Mouse (Mus musculus) layer of hippocampus, adult 11-12 months (tissue): ENCODE measurements around the gene Fbxw15.
A peak's percentile ranks its signal among the peaks of the same experiment; 100 is the strongest.
"Not testable (repeated sequence)": the region's sequence is repeated elsewhere in the genome, so short reads cannot be mapped to it uniquely, and the experiment has no call there.

Source experiments
- DNase-seq: peaks from one replicate; pipeline ENCODE4 v3.0.0; 2022; ENCODE audit warnings: low spot score

The Fbxw15 gene

DNA sequence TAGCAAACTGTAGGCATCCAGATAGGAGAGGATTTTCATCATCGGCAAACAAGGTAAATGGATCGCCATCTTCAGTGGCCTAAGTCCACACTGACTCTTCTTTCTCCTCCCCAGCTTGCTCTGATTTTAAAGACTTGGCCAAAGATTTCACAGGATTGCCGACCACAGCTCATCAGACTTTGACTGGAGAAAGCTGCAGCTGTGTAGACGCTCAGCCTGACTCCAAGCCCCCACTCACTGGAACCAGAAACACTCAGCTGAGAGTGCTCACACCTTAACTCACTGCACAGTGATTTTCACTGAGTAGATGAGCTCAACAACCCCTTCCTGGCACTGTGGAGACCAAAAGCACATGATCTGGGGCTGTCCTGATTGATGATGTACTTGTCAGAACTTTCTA is at the start of gene Fbxw15:
Fbxw15 (minus strand) TSS at position 101 of the 400 bp plus-strand sequence.
- not testable (repeated sequence) for DNase-seq

DNA sequence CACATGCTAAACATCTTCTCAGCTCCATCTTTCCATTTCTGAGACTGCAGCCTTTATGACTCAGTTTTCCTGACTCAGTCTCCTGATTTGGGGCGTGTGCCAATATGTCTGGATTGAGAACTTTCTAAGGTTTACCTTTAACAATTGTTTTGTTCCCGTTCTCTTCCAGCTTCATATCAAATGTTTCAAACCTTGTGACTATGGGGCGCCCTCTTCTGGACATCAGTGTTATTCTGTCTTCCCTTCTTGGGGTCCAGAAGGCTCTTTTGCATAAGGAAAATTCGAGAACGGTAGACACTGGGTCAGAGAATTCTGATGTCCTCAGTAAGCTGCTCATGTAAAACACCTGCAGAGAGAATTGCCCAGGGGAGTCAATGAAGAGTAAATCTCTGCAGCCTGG is 38.8 kb upstream of the Fbxw15 start:
- peak; percentile 52 for DNase-seq

DNA sequence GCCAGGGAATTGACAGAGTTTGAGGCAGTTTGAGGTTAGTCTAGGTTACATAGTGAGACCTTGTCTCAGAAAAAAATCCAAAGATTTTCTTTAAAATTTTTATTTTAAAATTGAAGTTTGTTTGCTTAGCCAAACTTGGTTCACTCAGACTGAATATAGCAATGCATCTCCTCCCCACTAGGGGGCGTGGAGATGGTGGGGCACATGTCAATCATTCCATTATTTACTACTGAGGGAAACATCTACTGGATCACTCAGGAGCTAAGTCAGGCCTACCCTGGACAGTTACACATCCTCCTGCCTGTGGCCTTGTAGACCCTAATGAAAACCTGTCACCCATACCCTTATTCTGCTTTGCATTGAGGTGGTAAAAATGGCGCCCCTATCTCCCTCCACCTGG is 34.1 kb upstream of the Fbxw15 start:
- not testable (repeated sequence) for DNase-seq

DNA sequence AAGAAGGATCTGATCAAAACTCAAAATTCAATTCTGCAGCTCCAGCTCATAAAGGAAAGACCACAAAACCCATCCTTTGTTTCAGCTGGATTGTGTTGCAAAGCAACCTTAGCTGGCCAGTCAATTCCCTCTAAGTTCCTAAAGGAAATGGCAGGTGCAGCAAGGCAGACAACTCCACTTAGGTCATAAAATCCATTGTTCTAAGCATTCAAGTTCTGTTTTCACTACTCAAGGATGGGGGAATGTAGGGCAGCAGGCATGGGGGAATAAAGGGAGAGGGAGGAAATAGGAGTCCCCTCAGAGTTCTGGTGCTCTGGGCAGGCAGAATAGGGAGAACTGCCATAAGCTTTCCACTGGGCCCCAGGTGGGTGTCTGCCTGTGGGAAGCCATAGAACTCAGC is 29.2 kb upstream of the Fbxw15 start:
- no peak for DNase-seq

DNA sequence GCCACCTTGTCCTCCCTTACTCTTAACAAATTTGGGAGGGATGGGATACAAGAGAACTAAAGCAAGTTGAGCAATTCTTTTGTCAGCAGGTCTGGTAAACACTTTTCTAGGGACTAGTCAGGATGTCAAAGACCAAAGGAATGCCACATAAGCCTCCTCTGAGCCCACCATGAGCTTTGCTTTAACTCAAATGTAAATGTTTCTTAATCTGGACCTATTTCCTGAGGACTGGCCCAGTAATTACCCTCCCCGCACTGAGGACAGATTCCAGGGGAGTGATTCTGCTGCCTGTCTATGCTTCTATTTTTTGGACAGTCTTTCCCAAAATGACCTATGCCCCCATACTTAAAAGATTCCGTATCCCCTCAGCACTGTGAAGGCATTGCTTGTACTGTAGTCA is 26.8 kb upstream of the Fbxw15 start:
- DNase-seq, result no peak

DNA sequence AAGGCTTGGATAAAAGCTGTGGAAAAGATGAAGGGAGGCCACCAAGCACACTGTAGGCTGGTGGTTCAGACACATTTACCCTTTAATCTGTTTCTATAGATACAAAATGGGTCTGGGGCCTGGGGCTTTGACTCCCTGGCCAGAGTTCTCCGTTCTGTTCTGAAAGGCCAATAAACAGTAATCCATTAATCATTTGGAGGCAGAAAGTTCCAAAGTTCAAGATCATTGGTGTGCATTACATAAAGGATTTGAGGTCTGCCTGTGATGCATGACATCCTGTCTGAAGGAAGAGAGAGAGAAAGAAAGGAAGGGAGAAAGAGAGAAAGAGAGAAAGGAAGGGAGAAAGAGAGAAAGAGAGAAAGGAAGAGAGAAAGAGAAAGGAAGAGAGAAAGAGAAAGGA is 2.5 kb downstream of the Fbxw15 start:
- DNase-seq, result no peak

DNA sequence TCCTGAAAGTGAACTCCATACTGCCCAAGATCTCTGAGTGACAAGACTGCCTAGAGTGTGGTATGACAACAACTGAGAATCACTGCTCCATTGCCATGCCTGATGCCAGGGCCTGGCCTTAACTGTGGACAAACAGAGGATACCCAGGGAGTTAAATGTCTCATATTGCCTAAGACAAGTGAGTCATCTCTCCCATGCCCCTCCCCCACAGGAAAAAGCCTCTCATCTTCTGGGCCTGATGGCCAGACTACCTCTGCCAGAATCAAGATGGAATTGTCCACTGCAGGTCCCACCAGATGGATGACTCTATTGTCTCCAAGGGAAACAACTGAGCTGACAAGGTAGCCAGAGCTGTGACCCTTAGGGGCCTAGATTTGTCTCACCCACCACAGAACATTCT is 6.0 kb downstream of the Fbxw15 start:
- not testable (repeated sequence) for DNase-seq

DNA sequence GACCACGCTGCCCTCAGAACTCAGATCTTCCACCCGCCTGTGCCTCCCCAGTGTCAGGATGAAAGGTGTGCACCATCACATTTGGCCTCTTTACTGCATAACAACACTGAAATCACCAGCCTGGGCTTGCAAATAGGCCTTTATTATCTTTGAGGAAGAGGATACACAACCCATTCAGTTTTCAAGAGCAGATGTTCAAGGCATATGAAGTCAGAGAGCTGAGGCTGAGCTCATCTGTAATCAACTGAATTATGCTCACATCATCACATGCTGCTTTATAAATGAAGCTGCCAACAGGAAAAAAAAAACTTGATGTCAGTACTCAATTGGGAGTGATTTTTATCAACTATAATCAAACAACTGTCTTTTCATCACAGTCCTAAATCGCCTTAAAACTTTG is 15.6 kb downstream of the Fbxw15 start:
- DNase-seq, result peak; percentile 9

DNA sequence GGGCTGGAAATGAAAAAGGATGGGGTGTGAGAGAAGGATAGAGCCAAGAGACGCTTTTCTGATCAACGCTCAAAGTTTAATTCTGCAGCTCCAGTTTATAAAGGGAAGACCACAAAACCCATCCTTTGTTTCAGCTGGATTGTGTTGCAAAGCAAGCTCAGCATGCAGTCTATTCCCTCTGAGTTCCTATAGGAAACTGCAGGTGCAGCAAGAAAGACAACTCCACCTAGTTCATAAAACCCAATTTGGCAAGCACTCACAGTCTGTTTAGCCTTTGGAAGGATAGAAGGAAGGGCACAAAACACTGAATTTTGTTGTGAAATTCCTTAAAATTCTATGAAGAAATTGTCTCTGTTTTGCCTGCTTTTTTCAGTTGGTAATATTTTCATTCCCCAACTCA is 18.4 kb downstream of the Fbxw15 start:
- DNase-seq, result not testable (repeated sequence)

DNA sequence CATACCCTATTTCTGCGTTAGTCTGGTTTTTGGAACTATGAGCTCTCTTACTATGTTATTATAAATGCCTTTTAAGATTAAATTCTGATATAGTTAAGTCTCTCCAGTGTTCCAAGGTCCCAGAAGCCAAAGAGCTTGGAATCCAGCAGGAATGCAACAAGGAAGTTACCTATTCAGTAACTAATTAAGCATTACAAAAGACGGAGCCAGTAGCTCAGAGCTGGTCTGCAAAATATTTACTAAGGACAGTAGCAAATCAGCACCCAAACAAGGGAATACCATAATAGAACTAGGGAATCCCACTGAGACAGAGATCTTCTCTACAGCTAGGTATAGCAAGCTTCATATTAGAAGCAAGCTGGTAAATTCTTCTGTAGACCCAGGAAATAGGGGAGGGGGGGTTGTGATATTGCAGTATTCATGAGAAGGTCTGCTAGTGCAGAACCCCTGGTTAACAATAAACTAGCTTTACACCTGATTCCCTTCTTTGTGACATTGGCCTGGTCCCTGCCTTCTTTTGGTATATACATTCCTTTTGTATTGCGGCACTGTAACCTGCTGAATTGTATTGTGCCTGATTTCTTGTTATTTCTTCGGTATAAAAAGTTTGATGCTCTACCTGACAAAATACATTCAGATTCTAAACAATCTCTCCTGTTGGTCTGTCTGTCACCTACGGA is 44.5 kb downstream of the Fbxw15 start:
- DNase-seq, result no peak
